Comparison of ENCODE assay signal across 14 mouse cellular contexts in the genomic region with DNA sequence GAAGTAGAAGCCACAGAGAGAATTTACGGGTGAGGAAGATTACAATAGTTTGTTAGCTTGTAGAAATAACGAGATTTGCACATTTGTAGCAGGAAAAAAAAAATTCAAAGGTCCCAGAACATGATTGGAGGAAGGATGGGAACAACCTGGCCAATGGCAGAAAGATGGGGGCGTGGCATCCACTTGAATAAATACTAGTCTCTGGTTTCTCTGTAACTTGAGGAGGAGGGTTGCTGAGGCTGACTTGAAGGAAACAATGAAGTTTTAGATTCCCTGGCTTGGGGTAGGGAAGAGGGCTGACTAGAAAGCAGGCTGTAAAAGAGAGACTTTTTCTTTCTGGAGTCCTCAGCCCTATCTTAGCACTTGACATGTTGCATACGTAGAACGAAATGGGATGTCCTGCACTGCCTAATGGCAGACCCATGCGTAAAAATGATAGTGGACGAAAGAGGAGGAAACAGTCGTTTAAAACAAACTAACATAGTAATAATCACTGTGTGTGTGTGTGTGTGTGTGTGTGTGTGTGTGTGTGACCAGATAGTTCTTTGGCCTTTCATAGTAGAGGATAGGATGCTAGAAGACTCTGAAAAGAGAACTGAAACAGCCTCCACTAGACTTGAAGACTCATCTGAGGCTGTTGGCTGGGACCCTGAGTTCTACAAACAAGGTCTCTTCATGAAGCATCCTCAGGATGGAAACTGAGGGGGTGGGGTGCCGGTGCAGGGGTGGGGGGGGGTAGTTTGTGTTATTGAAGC.
A peak's percentile ranks its signal among the peaks of the same experiment; 100 is the strongest.
DNase-seq lines count a peak whose midpoint lies in the region; ATAC-seq and TF ChIP-seq lines count a peak whose summit lies in the region.
"Had no signal": no experiment of that assay in that cellular context is flagged by ENCODE, and none has a peak within 500 bp of the region (broad histone marks: within the 10 kb centered on the region; RNA-seq: fewer than 3 reads in every experiment).

No protein-coding gene starts in this region.

- no peaks in the 10 kb centered on the region for H3K9me3 ChIP-seq in intestine, embryonic 15.5 days
- H3K9me3 ChIP-seq in intestine, embryonic 16.5 days (ENCODE audit: control insufficient read depth, low read length), result no peaks in the 10 kb centered on the region
- H3K9me3 ChIP-seq in ES-E14 (ENCODE audit: control insufficient read depth, insufficient read depth, low read depth, low read length), result no peaks in the 10 kb centered on the region
- no peaks in the 10 kb centered on the region for H3K9me3 ChIP-seq in embryonic facial prominence, embryonic 12.5 days
- H3K9me3 ChIP-seq: G1E had no signal

- H3K4me2 ChIP-seq in intestine, embryonic 15.5 days (replicated peaks), result no peak overlapping the region
- no peak overlapping the region for H3K4me2 ChIP-seq in intestine, embryonic 16.5 days (ENCODE audit: low read depth, low read length)
- H3K4me2 ChIP-seq in embryonic facial prominence, embryonic 12.5 days (replicated peaks), result no peak overlapping the region

- H3K9ac ChIP-seq in intestine, embryonic 15.5 days, result no peak overlapping the region
- H3K9ac ChIP-seq in intestine, embryonic 16.5 days (ENCODE audit: low read depth, low read length), result no peak overlapping the region
- no peak overlapping the region for H3K9ac ChIP-seq in ES-E14 (ENCODE audit: insufficient read depth, low read depth, low read length, poor library complexity, severe bottlenecking)
- no peak overlapping the region for H3K9ac ChIP-seq in embryonic facial prominence, embryonic 12.5 days

- H3K27ac ChIP-seq in intestine, embryonic 15.5 days, result no peak overlapping the region
- H3K27ac ChIP-seq in intestine, embryonic 16.5 days (ENCODE audit: low read length), result no peak overlapping the region
- no peak overlapping the region for H3K27ac ChIP-seq in ES-E14 (ENCODE audit: insufficient read depth, low read depth, low read length, poor library complexity, severe bottlenecking)
- H3K27ac ChIP-seq in embryonic facial prominence, embryonic 12.5 days, result peak overlapping the region; percentile 46; the same call in 1 of the 2 replicates

- H3K4me1 ChIP-seq in intestine, embryonic 15.5 days (replicated peaks), result no peaks in the 10 kb centered on the region
- no peaks in the 10 kb centered on the region for H3K4me1 ChIP-seq in intestine, embryonic 16.5 days (ENCODE audit: control insufficient read depth, insufficient read depth, low read length)
- H3K4me1 ChIP-seq in ES-E14 (ENCODE audit: control insufficient read depth in 2 of 2, insufficient read depth in 2 of 2, low read length in 2 of 2, poor library complexity in 1 of 2), result peaks cover 5 to 12% of the 10 kb centered on the region in 2 experiments; a peak in 3 of 4 replicates
- H3K4me1 ChIP-seq in embryonic facial prominence, embryonic 12.5 days, result peaks cover 10% of the 10 kb centered on the region

- in situ Hi-C loops in ES-E14 (cut with MboI; ENCODE audit: low sequenced_read_pairs in 2 of 2, unreplicated experiment in 2 of 2), result no loop called here

- peak; percentile 55; the same call in 1 of the 2 replicates for ATAC-seq in intestine, embryonic 15.5 days
- no peak for ATAC-seq in intestine, embryonic 16.5 days
- peak; percentile 65; the same call in 1 of the 2 replicates for ATAC-seq in embryonic facial prominence, embryonic 12.5 days (ENCODE audit: insufficient number of reproducible peaks, insufficient read depth, low FRiP score, low TSS enrichment)

- WGBS in intestine, embryonic 15.5 days, result 51% methylated on average over 9 of the region's 9 CpGs
- 60% methylated on average over 9 of the region's 9 CpGs for WGBS in intestine, embryonic 16.5 days
- WGBS in embryonic facial prominence, embryonic 12.5 days, result 43% methylated on average over 9 of the region's 9 CpGs

- H3K36me3 ChIP-seq in intestine, embryonic 15.5 days, result no peaks in the 10 kb centered on the region
- H3K36me3 ChIP-seq in intestine, embryonic 16.5 days (ENCODE audit: control insufficient read depth, insufficient read depth, low read length), result no peaks in the 10 kb centered on the region
- H3K36me3 ChIP-seq in ES-E14 (ENCODE audit: control insufficient read depth, insufficient read depth, low read length, poor library complexity, severe bottlenecking), result no peaks in the 10 kb centered on the region
- H3K36me3 ChIP-seq in embryonic facial prominence, embryonic 12.5 days, result no peaks in the 10 kb centered on the region
- H3K36me3 ChIP-seq: G1E had no signal

- DNase-seq in 3T3-L1 (ENCODE audit: low read depth, low spot score) (peak; percentile 69), ES-E14 (ENCODE audit: low read depth, low spot score) (no peak)
- DNase-seq in right cerebral cortex, adult 2 months (ENCODE audit: low spot score in 2 of 2), result no peak
- no peak for DNase-seq in adrenal gland, adult 2 months
- no peak for DNase-seq in urinary bladder, postnatal 14 days (ENCODE audit: low spot score)
- DNase-seq: adrenal gland, postnatal 14 days; cerebellum, adult 18-20 months; layer of hippocampus, adult 9-11 months; liver; right cerebral cortex, postnatal 4 days had no signal

- H3K4me3 ChIP-seq in intestine, embryonic 15.5 days (replicated peaks), result no peak overlapping the region
- no peak overlapping the region for H3K4me3 ChIP-seq in intestine, embryonic 16.5 days (ENCODE audit: low read length)
- no peak overlapping the region for H3K4me3 ChIP-seq in ES-E14 (ENCODE audit: insufficient read depth in 1 of 2, low read depth in 1 of 2, low read length in 2 of 2, poor library complexity in 1 of 2, severe bottlenecking in 1 of 2)
- no peak overlapping the region for H3K4me3 ChIP-seq in embryonic facial prominence, embryonic 12.5 days

- H3K27me3 ChIP-seq in intestine, embryonic 15.5 days (replicated peaks), result no peaks in the 10 kb centered on the region
- H3K27me3 ChIP-seq in intestine, embryonic 16.5 days (replicated peaks; ENCODE audit: control insufficient read depth, insufficient read depth, low read length), result no peaks in the 10 kb centered on the region
- no peaks in the 10 kb centered on the region for H3K27me3 ChIP-seq in embryonic facial prominence, embryonic 12.5 days

TF ChIP-seq in ES-E14, 5 proteins besides CTCF, POLR2A, EP300 and RAD21:
- no peak for TF ChIP-seq MAFK (IDR thresholded peaks at IDR 0.05; ENCODE audit: insufficient read depth, low read depth, low read length)
- TF ChIP-seq ZC3H11A (IDR thresholded peaks at IDR 0.05; ENCODE audit: borderline replicate concordance, low read depth, low read length), result no peak
- TF ChIP-seq ZNF384 (IDR thresholded peaks at IDR 0.05; ENCODE audit: low read depth, low read length), result peak; percentile 50; the same call in 1 of the 2 replicates
